Mouse (Mus musculus) midbrain, embryonic 14.5 days (tissue): ENCODE data around the gene Vil1. TPM values are rescaled to one million over a fixed set of nuclear protein-coding genes. Genes with fewer than 3 reads are reported as not detected.

Experiments
- ATAC-seq: fragments of 200-750 bp; cut with Nextera tagmentation; 2 replicates; pipeline ENCODE4 v1.8.0; 2017; ENCODE audit warnings: moderate number of reproducible peaks, moderate library complexity; ENCODE audit not compliant: low FRiP score, low TSS enrichment
- DNase-seq: peaks from one replicate; pipeline ENCODE4 v3.0.0-alpha.2; 2015
- H3K27ac ChIP-seq: fragments of 300-500 bp; sonication (generic); replicated peaks from 2 replicates; pipeline ENCODE4 v1.5.1; 2014; ENCODE audit warnings: mild to moderate bottlenecking, low read depth, low read length, moderate library complexity
- H3K27me3 ChIP-seq: fragments of 300-500 bp; sonication (generic); 2 replicates; pipeline ENCODE4 v1.6.1; 2014; ENCODE audit warnings: low read length, control low read depth, mixed read lengths; ENCODE audit not compliant: control insufficient read depth, insufficient read depth
- H3K36me3 ChIP-seq: fragments of 300-500 bp; sonication (generic); 2 replicates; pipeline ENCODE4 v1.6.1; 2014; ENCODE audit warnings: low read length, control low read depth; ENCODE audit not compliant: control insufficient read depth, insufficient read depth
- H3K4me1 ChIP-seq: fragments of 300-500 bp; sonication (generic); 2 replicates; pipeline ENCODE4 v1.6.1; 2014; ENCODE audit warnings: mild to moderate bottlenecking, antibody characterized with exemption, low read length, control low read depth; ENCODE audit not compliant: control insufficient read depth, insufficient read depth
- H3K4me2 ChIP-seq: fragments of 300-500 bp; sonication (generic); 2 replicates; pipeline ENCODE4 v1.6.1; 2014; ENCODE audit warnings: mild to moderate bottlenecking, low read length, moderate library complexity
- H3K4me3 ChIP-seq: fragments of 300-500 bp; sonication (generic); replicated peaks from 2 replicates; pipeline ENCODE4 v1.5.1; 2014; ENCODE audit warnings: low read depth, low read length
- H3K9ac ChIP-seq: fragments of 300-500 bp; sonication (generic); replicated peaks from 2 replicates; pipeline ENCODE4 v1.6.1; 2014; ENCODE audit warnings: mild to moderate bottlenecking, low read length, moderate library complexity
- H3K9me3 ChIP-seq: fragments of 300-500 bp; sonication (generic); 2 replicates; pipeline ENCODE4 v1.6.1; 2016; ENCODE audit warnings: low read length, control low read depth, mixed read lengths; ENCODE audit not compliant: control insufficient read depth
- WGBS: fragments of 180-500 bp; shearing (Covaris S2); extraction: QIAGEN DNeasy Blood & Tissue Kit; methylation state at CpG from one replicate; pipeline ENCODE4 v1.1.7; 2014; 5-methylcytosine and 5-hydroxymethylcytosine counted together
- polyA plus RNA-seq: library from polyadenylated mRNA; unstranded; fragments of >200 nt; fragmentation: Nextera tagmentation; extraction: Ambion mirVana; gene quantifications from 2 replicates; pipeline ENCODE4 v1.2.1, GENCODE M21; 2014

The Vil1 gene
- 0.09 and 0.30 TPM in 2 replicates for polyA plus RNA-seq

DNA sequence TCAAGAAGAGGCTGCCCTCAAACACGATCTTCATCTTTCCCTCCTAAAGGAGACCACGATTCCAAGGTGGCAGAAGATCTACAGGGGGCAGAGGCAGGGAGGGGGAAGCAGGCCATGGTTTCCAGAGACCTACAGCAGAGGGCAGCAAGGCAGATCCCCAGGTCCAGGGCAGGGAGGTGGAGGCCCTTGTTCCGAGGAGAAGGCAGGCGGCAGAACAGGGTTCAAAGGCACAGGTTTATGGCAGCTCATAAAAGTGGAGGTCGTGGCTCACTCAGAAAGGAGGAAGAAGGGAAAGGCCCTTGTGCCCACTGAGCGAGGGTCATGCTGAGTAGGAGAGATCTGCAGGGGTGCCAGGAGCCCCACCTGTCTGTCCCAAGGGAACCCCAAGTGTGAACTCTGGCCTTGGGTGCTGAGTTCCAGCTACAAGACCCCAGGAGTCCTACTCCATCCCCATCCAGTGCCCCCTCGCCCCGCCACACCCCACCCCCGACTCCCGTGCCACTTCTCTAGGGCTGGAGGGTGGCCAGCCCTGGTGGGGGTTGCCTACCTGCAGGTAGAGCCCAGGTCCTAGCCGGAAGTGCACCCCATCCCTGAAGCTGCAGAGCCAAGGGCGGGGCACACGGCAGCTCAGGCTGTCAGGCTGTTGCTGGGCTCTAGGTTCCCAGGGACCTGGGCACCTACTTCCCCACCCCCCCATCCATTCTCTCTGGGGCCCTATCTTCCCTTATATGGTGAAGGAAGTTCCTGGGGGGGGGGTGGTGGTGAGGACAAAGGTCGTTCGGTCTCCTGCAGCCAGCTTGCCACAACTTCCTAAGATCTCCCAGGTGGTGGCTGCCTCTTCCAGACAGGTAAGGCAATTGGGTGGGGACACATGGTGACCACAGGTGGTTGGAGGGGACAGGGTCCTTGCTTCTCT is at the start of gene Vil1:
Gene Vil1 (plus strand): TSS at position 788 of the 916 bp plus-strand sequence.
- no peak for DNase-seq
- 62% methylated on average over 15 of the region's 15 CpGs for WGBS
- Histone ChIP-seq H3K4me1 (no peaks in the 10 kb centered on the region), H3K9me3 (no peaks in the 10 kb centered on the region), H3K27ac (no peak within 1 kb of the TSS), H3K4me2 (no peak within 1 kb of the TSS), H3K36me3 (no peaks in the 10 kb centered on the region), H3K27me3 (no peaks in the 10 kb centered on the region), H3K9ac (no peak within 1 kb of the TSS), H3K4me3 (no peak within 1 kb of the TSS)
- ATAC-seq = no peak

DNA sequence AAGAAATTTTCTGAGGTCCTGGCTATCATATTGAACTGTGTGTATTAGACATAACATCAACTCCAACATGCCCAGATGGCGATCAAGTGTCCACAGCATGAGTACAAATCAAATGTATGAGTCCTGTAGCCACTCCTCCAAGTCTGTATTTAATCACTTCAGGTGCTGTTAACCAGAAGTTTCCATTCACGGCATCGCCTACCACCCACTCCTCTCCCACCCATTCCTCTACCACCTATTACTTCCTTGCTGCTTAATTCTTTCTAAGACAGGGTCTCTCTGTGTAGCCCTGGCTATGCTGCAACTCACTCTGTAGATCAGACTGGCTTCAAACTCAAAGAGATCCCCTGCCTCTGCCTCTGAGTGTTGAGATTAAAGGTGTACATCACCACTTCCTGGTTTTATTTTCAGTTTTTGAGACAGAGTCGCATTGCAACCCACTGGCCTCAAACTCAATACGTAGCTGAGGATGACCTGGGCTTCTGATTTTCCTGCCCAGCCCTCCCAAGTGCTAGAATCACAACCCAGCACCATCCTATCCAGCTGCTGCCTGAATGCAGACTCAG is 49.1 kb upstream of the Vil1 start:
- no peaks in the 10 kb centered on the region for H3K27me3 ChIP-seq
- H3K4me1 ChIP-seq = no peaks in the 10 kb centered on the region
- DNase-seq = no peak
- H3K36me3 ChIP-seq = no peaks in the 10 kb centered on the region
- no peak overlapping the region for H3K4me3 ChIP-seq
- 91% methylated on average over 5 of the region's 5 CpGs for WGBS
- no peak overlapping the region for H3K27ac ChIP-seq
- no peaks in the 10 kb centered on the region for H3K9me3 ChIP-seq
- ATAC-seq = no peak
- no peak overlapping the region for H3K4me2 ChIP-seq
- no peak overlapping the region for H3K9ac ChIP-seq

GRCm38 (mm10) chr1:74361812-74362211 is 47.4 kb upstream of the Vil1 start, which contains the start of gene Catip:
Gene Catip (plus strand): TSS chr1:74362108.
- WGBS = 2% methylated on average over 2 of the region's 2 CpGs
- H3K4me2 ChIP-seq = no peak within 1 kb of the TSS
- DNase-seq (peak; percentile 94), ATAC-seq (peak; percentile 55; the same call in 1 of the 2 replicates)
- no peak within 1 kb of the TSS for H3K27ac ChIP-seq
- no peaks in the 10 kb centered on the region for H3K27me3 ChIP-seq
- no peak within 1 kb of the TSS for H3K9ac ChIP-seq
- H3K9me3 ChIP-seq = no peaks in the 10 kb centered on the region
- H3K36me3 ChIP-seq = no peaks in the 10 kb centered on the region
- no peak within 1 kb of the TSS for H3K4me3 ChIP-seq
- no peaks in the 10 kb centered on the region for H3K4me1 ChIP-seq

GRCm38 (mm10) chr1:74362325-74363229 is 46.6 kb upstream of the Vil1 start:
- peak; percentile 34; the same call in 1 of the 2 replicates for ATAC-seq
- Histone ChIP-seq H3K36me3 (no peaks in the 10 kb centered on the region), H3K4me2 (no peak overlapping the region), H3K4me1 (no peaks in the 10 kb centered on the region), H3K9ac (no peak overlapping the region), H3K4me3 (no peak overlapping the region), H3K27ac (no peak overlapping the region), H3K27me3 (no peaks in the 10 kb centered on the region), H3K9me3 (no peaks in the 10 kb centered on the region)
- no peak for DNase-seq
- WGBS = 70% methylated on average over 17 of the region's 17 CpGs

DNA sequence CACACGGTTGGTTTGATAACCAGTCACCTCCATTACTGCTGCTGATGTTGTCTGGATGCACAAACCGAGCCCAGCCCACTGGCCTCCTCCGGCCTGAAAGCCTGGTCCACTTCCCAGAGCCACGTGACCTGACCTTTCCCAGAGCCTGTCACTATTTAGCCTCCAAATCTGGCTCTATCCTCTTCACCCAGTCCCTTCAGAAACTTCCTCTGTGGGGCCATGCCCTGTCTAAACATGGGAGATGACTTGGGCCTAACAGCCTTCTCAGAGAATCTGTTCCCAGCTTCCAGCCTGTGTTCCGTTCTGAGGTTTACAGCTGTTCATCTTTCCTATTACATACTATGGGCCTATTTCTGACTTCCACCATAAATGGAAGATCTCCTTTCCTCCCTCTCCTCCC is 45.7 kb upstream of the Vil1 start:
- DNase-seq = no peak
- WGBS = 69% methylated on average over 5 of the region's 5 CpGs

GRCm38 (mm10) chr1:74364270-74364669 is 44.9 kb upstream of the Vil1 start:
- no peak for DNase-seq
- H3K9ac ChIP-seq = no peak overlapping the region

More for the DNA sequence above, 45.7 kb upstream of the Vil1 start:
- Histone ChIP-seq H3K4me3 (no peak overlapping the region), H3K9me3 (no peaks in the 10 kb centered on the region), H3K9ac (no peak overlapping the region), H3K27ac (no peak overlapping the region), H3K4me2 (no peak overlapping the region), H3K27me3 (no peaks in the 10 kb centered on the region), H3K4me1 (0 out of 2 replicates have a peak, but pooled peaks cover 3% of the 10 kb centered on the region), H3K36me3 (no peaks in the 10 kb centered on the region)
- no peak for ATAC-seq

GRCm38 (mm10) chr1:74367886-74368645 is 41.1 kb upstream of the Vil1 start:
- Histone ChIP-seq H3K36me3 (no peaks in the 10 kb centered on the region), H3K27ac (no peak overlapping the region), H3K27me3 (no peaks in the 10 kb centered on the region), H3K9ac (no peak overlapping the region; the same call in 1 of the 2 replicates), H3K9me3 (no peaks in the 10 kb centered on the region), H3K4me2 (peak overlapping the region; percentile 51), H3K4me1 (0 out of 2 replicates have a peak, but pooled peaks cover 4% of the 10 kb centered on the region), H3K4me3 (peak overlapping the region; percentile 24)
- WGBS = 22% methylated on average over 34 of the region's 34 CpGs
- DNase-seq (peak; percentile 52), ATAC-seq (no peak)

More at GRCm38 (mm10) chr1:74364270-74364669, 44.9 kb upstream of the Vil1 start:
- H3K27me3 ChIP-seq = no peaks in the 10 kb centered on the region
- no peak overlapping the region for H3K27ac ChIP-seq
- H3K4me2 ChIP-seq = no peak overlapping the region
- H3K4me1 ChIP-seq = 0 out of 2 replicates have a peak, but pooled peaks cover 4% of the 10 kb centered on the region
- ATAC-seq = no peak
- no peaks in the 10 kb centered on the region for H3K9me3 ChIP-seq
- 83% methylated on average over 8 of the region's 8 CpGs for WGBS
- H3K36me3 ChIP-seq = no peaks in the 10 kb centered on the region
- no peak overlapping the region for H3K4me3 ChIP-seq
